Mouse (Mus musculus) urinary bladder, postnatal 36 days (tissue): ENCODE results near the gene Gale.
A peak's percentile ranks its signal among the peaks of the same experiment; 100 is the strongest.

Source experiments
- DNase-seq, 2 experiments: peaks; one replicate each; pipeline ENCODE4 v3.0.0; 2022; ENCODE audit warnings: low spot score in 2 of 2, mixed read lengths in 1 of 2

Gale gene

DNA sequence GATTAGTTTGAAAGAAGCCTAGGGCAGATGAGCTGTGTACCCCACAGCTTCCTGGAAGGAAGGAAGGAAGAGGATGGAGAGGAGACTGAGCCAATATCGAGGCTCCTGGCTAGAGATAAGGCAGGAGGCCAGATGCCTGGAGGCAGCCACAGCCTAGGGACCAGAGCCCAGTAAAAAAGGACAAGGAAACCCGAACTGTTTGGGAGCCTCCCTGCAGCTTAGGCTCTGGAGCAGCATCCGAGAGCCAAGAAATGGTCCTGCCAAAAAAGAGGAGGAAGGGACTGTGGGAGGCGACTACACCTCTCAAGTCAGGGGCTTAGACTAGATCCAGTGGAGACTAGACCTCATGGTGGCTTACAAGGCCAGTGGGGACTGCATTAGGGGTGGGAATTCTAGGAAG is 20.1 kb upstream of the Gale start:
- DNase-seq = no peak

DNA sequence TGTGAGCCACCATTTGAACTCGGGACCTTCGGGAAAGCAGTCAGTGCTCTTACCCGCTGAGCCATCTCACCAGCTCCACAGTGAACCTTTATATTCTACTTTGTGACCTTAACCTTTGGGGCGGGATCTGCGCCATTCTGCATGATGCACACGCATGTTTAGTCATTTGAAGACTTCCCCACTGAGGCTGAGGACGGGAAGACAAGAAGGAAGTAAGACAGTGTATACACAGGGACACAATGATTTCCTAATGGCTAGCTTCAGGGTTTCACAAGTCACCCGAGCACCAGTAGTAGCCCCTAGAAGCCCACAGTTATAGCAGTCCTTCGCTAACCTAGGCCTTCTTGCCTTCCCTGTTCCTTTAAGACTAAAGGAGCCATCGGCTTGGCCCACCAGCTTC is 17.8 kb upstream of the Gale start:
- no peak for DNase-seq

DNA sequence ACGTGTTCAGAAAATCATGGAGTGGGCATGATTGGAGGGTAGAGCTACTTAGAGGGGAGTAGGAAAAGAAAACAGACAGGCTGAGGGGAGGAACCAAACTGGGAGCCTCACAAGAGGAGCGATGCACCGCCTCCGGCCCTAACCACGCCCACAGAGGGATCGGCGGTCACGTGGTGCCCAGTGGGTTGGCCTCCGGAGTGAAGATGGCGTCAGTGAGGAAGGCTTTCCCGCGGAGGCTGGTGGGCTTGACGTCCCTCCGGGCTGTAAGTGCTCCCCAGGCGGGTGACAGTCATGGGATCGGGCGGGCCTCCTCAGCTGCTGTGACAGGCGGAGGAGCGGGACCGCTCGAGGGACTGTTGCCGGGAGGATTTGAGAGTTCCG is 17.3 kb upstream of the Gale start, which contains the start of gene Hmgcl:
Gene Hmgcl (plus strand): TSS at position 171 of the 381 bp plus-strand sequence.
- DNase-seq = peak; percentile 95 to 96

DNA sequence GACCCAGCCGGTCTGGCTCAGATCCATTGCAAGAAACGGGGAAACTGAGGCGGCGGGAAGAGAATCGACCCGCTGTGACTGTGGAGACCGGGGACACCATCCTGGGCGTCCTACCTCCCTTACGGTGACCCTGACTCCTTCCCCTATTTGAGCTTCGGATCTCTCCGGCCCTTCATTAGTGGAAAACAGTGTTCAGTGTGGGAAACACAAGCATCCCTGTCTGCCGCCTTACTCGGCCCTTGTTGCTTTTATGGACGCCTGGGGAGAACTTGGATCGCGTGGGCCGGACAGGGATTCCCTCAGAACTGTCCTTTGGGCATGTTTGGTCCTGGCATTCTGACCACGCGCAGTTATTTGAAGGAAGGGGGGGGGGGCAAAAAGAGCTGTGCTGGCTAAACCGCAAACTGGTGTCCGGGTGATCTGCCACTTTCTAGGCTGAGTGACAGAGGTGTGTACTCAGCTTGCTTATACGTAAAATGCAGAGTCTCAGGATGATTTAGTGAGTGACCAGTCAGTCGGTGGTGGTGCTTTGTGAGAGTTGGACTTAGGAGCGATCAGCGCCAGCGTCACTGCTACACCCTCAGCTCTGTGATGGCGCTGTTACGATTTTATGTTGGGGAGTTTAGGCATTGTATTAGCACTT is 16.7 kb upstream of the Gale start:
- DNase-seq = no peak

DNA sequence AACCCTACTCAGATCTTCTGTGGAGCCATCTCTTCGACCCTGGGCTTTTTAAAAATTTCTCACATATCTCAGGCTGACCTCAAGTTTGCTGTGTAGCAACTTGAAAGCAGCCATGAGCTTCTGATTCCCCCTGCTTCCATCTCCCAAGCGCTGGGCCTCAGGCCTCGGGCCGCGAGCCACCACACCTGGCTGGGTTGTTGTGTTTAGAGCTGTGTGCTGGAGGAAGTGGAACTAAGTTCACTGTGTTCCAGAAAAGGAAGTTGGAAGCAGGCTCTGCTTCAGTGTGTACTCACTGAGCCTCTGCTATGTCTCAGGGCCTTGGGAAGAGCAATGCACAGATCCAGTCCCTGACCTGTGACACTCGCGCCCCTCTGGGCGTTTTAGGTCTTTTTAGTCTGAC is 15.4 kb upstream of the Gale start:
- DNase-seq = no peak

DNA sequence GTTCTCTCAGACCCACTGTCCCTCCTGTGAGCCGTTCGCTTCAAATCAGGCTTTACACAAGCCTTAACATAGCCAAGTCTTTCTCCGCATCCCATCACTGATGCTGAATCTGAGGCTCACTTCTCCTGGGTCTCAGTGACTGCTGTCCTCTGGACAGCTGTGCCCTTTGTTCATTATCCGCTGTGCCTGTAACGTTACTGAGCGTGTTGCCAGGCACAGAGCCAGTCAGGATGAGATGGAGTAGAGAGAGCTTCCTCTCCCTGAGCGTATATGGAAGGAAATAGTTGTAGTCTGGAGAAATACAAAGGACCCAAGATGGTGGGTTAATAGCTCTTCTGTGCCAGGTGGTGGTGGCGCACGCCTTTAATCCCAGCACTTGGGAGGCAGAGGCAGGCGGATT is 14.1 kb upstream of the Gale start:
- DNase-seq = no peak

DNA sequence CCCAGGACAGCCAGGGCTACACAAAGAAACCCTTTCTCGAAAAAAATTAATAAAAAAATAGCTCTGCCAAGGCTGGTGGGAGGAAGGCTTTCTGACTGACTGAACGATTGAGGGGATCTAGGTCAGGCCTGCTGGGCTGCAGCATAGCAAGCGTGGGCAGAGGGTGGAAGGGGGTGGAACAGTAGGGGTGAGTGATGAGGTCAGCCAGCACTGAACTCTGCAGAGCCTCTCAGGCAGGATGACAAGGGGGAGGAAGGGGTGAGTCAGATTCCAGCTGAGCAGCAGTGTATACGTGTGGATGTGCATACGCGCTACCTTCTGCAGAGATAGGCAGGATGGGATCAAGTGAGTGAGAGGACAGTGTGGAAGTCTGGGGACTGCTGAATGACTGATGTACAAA is 13.6 kb upstream of the Gale start:
- no peak for DNase-seq

DNA sequence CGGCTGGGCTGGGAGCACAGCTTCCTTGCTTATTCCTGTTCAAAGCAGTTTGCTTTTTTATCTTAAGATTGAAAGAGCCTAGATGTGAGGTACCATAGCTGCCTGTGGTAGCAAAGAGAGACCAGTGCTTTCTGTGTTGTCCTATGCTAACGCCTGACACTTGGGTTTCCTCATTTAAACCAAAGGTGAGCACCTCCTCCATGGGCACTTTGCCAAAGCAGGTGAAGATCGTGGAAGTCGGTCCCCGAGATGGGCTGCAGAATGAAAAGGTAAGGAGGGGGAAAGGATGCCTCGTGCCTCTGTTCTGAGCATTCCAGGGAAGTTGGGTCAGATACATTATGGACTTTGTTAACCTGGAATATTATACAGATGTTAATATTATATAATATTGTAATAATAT is 13.2 kb upstream of the Gale start:
- DNase-seq = no peak

DNA sequence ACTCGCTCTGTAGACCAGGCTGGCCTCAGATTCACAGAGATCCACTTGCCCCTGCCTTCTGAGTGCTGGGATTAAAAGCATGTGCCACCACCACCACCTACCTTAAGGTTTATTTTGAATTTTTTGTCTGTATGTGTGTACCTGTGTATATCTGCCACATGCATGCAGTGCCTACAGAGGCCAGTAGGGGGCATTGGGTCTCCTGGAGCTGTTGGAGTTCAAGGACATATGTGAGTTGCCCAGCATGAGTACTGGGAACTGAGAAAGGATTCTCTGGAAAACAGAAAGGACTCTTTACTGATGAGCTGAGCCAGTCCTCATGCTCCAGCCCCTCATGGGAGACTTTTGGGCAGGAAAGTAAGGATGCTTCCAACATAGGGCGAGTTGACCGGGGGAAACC is 12.0 kb upstream of the Gale start:
- no peak for DNase-seq

DNA sequence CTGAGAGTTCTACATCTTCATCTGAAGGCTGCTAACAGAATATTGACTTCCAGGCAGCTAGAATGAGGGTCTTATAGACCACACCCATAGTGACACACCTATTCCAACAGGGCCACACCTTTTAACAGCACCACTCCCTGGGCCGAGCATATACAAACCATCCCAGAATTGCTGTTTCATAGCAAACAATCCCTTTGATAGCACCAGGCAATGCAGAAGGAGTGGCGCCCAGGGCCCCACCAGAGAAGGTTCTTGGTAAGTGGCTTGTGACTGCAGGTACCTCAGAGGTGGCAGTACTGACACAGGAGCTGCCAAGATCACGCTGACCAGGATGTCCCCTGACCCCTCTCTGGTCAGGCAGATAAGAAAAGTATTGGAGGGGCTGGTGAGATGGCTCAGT is 10.3 kb upstream of the Gale start:
- no peak for DNase-seq

DNA sequence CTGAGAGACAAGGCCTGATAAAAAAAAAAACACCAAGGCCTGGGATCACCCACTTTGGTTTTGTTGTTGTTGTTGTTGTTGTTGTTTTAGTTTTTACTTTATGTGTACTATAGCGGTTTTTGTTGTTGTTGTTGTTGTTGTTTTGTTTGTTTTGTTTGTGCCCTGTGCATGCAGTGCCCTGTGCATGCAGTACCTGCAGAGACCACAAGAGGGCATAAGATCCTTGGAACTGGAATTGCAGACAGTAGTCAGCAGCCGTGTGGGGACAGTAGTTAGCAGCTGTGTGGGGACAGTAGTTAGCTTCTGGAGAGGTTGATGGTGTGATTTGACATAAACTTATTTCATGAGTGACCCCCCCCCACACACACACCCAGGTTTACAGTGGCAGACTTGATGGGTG is 9.3 kb upstream of the Gale start:
- peak; percentile 56 to 66 for DNase-seq

DNA sequence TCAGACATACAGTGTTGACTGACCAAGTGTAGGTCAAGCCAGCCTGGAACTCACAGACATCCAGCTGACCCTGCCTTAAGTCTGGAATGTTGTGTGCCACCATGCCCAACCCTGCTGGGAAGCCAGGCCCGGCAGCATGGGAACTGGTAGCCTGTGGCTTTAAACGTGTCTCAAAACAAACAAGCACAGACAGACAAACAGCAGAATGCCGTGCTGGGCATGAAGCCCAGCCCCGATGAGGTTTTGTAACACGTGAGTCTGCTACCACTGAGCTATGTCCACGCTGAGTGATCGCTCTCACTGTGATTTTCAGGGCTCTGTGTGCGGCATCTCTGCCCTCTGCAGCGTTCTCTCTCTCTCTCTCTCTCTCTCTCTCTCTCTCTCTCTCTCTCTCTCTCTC is 7.6 kb upstream of the Gale start:
- no peak for DNase-seq

DNA sequence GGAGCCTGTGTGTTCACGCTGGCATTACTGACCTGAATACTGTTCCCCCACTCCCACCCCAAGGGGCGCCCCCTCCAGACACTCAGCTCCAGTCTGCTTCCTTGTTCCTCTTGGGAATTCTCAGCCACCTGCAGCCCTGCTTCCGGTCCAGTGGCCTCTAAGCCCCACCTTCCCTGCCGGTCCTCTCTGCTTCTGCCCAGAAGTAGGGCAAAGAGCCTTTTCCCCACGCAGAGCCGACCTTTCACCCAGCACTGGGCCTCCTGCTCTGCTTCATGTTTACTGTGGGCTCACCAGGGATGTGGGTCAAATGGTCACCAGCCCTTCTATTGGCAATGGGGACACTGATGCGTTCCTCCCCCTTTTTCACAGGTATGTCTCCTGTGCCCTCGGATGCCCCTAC is 5.2 kb upstream of the Gale start:
- DNase-seq = peak; percentile 70 to 80

DNA sequence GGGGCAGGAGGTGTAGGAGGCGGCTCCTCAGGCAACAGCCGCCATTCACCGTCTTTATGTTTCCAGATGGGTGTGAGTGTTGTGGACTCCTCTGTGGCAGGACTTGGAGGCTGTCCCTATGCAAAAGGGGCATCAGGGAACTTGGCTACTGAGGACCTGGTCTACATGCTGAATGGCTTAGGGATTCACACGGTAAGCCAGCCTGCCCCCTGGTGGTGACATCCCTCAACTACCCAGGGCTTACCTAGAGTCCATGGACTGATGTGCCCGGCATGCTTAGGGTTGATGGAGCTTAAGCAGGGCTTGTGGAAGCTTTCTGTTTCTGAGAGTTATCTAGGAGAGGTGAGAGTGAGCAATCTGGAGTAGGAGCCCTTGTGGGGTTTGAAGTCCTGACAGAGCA is 2.8 kb upstream of the Gale start:
- peak; percentile 70 to 83 for DNase-seq

DNA sequence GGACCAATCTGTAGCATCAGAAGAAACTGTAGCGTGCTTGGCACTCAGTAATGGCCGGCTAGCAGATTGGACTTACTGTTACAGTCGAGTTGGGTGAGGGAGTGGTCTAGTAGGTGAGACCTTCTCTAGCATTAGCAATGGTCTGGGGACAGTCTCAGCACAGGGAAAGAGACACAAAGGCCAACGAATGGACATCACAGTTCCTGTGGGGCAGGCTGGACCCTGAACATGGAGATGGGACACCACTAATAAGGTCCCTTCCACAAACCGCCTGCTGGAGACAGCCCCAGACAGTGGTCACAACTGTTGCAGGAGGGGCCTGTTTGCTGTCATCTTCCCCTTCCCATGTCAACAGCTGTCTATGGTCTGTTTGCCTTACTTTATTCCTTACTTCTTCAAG is 1.8 kb upstream of the Gale start:
- no peak for DNase-seq

DNA sequence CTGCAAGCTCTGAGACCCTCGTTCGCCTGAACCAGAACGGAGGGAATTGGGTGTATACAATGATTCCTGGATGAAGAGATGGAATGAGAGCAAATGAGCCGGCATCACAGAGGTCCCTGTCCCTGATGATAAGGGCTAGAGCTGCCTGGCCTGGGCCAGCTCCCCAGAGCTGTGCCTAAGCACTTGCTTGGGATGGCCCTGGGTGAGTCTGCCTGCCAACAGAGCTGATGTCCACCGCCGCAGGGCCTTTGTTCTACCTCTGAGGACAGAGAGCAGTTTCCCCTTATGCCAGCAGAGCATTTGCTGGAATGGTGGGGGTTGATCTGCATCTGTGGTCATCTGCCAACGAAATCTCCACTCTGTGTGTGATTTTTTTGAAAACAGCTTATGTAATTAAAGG is 1.3 kb upstream of the Gale start:
- DNase-seq = no peak

DNA sequence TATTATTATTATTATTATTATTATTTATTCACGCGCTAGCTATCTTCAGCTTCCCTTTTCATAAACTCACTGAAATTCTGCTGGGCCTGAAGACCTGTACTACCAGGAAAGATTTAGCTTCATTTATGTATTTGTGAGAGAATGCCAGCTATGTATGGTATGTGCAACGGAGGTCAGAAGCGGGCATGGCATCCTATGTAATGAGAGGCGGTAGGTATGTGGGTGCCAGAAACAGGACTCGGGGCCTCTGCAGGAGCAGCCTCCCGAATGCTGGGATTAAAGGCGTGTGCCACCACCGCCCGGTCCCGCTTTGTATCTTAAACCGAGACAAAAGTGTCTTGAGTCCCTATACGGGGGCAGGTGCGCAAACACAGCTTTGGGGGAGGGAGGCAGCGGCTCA is 581 bp upstream of the Gale start:
- DNase-seq = no peak

DNA sequence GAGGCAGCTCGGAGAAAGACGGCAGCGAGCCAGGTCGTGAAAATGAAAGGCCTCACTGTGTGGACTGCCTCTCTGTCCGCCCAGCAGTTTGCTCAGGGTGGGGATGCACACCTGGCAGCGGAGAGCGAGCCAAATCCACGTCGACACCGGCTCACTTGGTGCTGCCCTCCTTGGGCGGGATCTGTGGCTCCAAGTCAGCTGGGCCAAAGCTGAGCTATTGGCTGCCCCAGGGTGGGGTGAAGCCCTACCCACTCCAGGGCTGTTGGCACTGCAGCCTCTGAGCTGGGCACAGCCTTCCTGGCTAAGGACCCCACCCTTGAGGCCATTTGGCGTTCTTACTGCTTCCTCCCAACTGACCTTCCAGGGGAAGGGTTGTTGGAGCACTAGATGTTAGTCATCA is 899 bp downstream of the Gale start:
- DNase-seq = peak; percentile 65 to 79

DNA sequence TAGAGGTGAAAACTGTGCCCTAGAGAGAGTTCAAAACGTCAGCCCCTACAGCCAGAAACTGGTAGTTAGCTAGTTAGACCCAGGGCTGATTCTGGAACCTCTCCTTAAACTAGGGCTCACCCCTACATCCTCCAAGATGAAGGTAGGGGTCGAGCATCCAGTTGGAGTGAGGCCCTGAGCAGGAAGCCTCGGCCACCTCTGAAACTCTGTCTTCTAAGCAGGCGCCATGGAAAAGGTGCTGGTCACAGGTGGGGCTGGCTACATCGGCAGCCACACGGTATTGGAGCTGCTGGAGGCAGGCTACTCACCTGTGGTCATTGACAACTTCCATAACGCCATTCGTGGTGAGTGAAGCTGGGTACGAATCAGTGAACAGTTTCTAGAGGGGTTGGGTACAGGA is 1.6 kb downstream of the Gale start:
- no peak for DNase-seq

DNA sequence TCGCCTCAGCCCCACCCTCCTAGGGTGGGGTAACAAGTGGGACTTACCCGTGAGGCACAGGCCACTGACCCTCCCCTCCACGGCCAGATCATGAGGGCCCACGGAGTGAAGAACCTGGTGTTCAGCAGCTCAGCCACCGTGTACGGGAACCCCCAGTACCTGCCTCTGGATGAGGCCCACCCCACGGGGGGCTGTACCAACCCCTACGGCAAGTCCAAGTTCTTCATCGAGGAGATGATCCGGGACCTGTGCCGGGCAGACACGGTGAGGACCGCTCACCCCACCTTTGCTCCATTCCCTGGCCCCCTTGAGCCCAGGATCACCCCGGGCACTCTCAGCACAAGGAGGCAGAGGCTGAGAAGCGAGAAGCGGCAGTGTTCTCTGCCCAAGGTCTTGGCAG is 2.8 kb downstream of the Gale start:
- no peak for DNase-seq

DNA sequence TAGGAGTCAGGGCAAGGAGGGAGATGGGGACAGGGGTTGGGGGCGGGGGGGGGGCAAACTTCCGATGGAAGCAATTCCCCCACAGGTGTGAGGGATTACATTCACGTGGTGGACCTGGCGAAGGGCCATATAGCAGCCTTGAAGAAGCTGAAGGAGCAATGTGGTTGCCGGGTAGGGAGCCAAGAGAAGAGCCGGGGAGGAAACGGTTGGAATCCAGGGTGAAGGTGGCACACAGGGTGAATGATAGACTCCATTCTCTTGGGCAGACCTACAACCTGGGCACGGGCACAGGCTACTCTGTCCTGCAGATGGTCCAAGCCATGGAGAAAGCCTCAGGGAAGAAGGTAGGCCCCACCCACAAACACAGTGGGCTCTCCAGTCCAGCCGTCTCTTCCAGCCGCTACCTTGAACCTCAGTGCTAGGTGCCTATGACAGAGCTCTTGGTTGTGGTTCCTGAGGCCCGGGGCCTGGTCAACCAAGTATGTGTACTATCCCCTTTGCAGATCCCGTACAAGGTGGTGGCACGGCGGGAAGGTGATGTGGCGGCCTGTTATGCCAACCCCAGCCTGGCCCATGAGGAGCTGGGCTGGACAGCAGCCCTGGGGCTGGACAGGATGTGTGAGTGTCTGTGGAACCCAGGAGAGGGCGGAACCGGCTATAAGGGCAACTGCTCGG is 3.7 kb downstream of the Gale start:
- no peak for DNase-seq

DNA sequence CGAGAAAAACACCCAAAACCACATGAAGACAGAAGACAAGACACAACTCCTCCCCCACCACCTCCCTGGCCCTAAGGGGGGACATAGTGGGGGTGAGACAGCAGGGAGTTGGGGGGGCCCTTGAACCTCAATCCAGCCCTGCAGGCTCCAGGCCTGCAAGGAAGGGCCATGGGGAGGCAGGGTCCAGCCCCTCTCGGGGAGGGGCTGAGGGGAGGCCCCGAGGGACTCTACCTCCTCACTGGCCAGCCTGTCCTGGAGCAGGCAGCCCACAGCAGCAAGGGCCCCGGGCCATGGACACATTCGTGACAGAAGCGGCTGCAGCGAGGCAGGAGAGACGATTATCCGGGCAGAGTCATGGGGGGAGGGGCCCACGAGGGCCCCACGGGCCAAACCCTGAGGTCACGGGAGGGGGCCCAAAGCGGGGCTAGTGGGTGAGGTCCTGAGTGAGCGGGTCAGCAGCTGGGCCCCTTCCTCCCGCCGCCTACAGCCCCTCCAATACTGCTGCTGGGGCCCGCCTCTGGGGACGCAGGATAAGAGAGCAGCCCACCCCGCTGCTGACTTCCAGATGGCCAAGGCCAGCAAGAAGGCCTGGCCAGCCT is 4.8 kb downstream of the Gale start:
- DNase-seq = no peak

DNA sequence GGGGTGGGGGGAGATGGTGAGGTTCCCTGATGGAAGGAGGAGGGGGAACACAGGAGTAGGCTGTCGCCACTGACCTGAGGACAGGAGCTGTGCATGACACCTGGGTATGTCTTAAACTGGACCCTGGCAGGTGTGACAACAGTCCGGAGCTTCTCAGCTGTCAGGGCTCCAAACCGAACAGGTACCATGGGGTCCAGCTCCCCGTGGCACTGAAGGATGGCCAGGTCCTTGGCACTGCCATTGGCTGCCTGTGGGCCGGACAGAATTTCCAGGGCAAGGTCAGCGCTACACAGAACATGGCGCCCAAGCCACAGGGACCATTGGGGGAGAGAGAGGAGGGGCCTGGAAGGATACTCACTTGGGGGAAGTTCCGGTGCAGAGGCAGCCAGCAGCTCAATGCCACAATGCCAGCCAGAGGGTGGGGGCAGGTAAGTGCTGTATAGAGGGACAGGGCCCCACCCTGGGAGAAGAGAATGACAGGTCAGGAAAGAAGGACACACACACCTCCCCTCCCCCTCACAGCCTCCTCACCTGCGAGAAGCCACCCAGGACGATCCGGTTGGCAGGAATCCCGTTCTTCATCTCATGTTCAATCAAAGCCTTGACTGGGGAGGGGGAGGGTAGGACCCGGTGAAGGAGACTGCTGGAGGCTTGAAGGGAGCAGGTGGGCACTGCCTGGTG is 5.7 kb downstream of the Gale start:
- no peak for DNase-seq
